Mouse (Mus musculus): Measurements from ENCODE around the gene Ppp2r5b. TPM values are rescaled to one million over a fixed set of nuclear protein-coding genes. Genes with fewer than 3 reads are reported as not detected.

Ppp2r5b gene
- polyA plus RNA-seq, 1 experiment: 38.1 TPM

Other genes starting within 250 kb of the Ppp2r5b start
- 0.05 TPM in 1 of 2 replicates, not detected in the other for gene Slc22a20, start 249.7 kb downstream of the Ppp2r5b start, polyA plus RNA-seq (2012; rRNA removed)
- gene Capn1, start 220.0 kb downstream of the Ppp2r5b start, polyA plus RNA-seq (2012; rRNA removed): 102 and 120 TPM in 2 replicates
- 76.7 and 86.7 TPM in 2 replicates for gene Syvn1, start 189.3 kb downstream of the Ppp2r5b start, polyA plus RNA-seq (2012; rRNA removed)
- gene Mrpl49, start 178.1 kb downstream of the Ppp2r5b start, polyA plus RNA-seq (2012; rRNA removed): 25.2 and 26.8 TPM in 2 replicates
- 1,267 and 1,718 TPM in 2 replicates for gene Fau, start 178.0 kb downstream of the Ppp2r5b start, polyA plus RNA-seq (2012; rRNA removed)
- gene Znhit2, start 174.7 kb downstream of the Ppp2r5b start, polyA plus RNA-seq (2012; rRNA removed): 34.9 and 42.3 TPM in 2 replicates
- 66.0 and 68.4 TPM in 2 replicates for gene Tm7sf2, start 167.5 kb downstream of the Ppp2r5b start, polyA plus RNA-seq (2012; rRNA removed)
- gene Vps51, start 158.6 kb downstream of the Ppp2r5b start, polyA plus RNA-seq (2012; rRNA removed): 77.1 and 79.7 TPM in 2 replicates
- gene Tmem262, start 155.8 kb downstream of the Ppp2r5b start, polyA plus RNA-seq (2012; rRNA removed): 0.37 and 0.38 TPM in 2 replicates
- 0.50 TPM in 1 of 2 replicates, not detected in the other for gene Gm28374, start 153.6 kb downstream of the Ppp2r5b start, polyA plus RNA-seq (2012; rRNA removed)
- gene Zfpl1, start 150.9 kb downstream of the Ppp2r5b start, polyA plus RNA-seq (2012; rRNA removed): 79.9 and 96.7 TPM in 2 replicates
- 11.6 and 15.7 TPM in 2 replicates for gene Cdca5, start 150.9 kb downstream of the Ppp2r5b start, polyA plus RNA-seq (2012; rRNA removed)
- 0.15 TPM in 1 of 2 replicates, not detected in the other for gene AC131692.1, start 141.5 kb downstream of the Ppp2r5b start, polyA plus RNA-seq (2012; rRNA removed)
- gene Naaladl1, start 130.1 kb downstream of the Ppp2r5b start, polyA plus RNA-seq (2012; rRNA removed): 1,535 and 1,726 TPM in 2 replicates
- 21.4 and 24.2 TPM in 2 replicates for gene Sac3d1, start 117.2 kb downstream of the Ppp2r5b start, polyA plus RNA-seq (2012; rRNA removed)
- 40.7 and 47.6 TPM in 2 replicates for gene Snx15, start 107.6 kb downstream of the Ppp2r5b start, polyA plus RNA-seq (2012; rRNA removed)
- gene Batf2, start 94.9 kb downstream of the Ppp2r5b start, polyA plus RNA-seq (2012; rRNA removed): 123 and 147 TPM in 2 replicates
- gene Arl2, start 94.3 kb downstream of the Ppp2r5b start, polyA plus RNA-seq (2012; rRNA removed): 68.6 and 69.0 TPM in 2 replicates
- 1.2 and 1.9 TPM in 2 replicates for gene Majin, start 51.5 kb downstream of the Ppp2r5b start, polyA plus RNA-seq (2012; rRNA removed)
- gene Gpha2, start 9.5 kb downstream of the Ppp2r5b start, polyA plus RNA-seq (2012; rRNA removed): 0.48 and 0.70 TPM in 2 replicates
- gene Atg2a, start 5.8 kb upstream of the Ppp2r5b start, polyA plus RNA-seq (2012; rRNA removed): 23.3 and 32.0 TPM in 2 replicates
- 142 and 291 TPM in 2 replicates for gene Ehd1, start 40.9 kb upstream of the Ppp2r5b start, polyA plus RNA-seq (2012; rRNA removed)
- 20.7 and 32.6 TPM in 2 replicates for gene Cdc42bpg, start 70.6 kb upstream of the Ppp2r5b start, polyA plus RNA-seq (2012; rRNA removed)
- gene Men1, start 99.1 kb upstream of the Ppp2r5b start, polyA plus RNA-seq (2012; rRNA removed): 35.5 and 40.5 TPM in 2 replicates
- gene Map4k2, start 105.3 kb upstream of the Ppp2r5b start, polyA plus RNA-seq (2012; rRNA removed): 40.8 and 64.0 TPM in 2 replicates
- gene Sf1, start 127.8 kb upstream of the Ppp2r5b start, polyA plus RNA-seq (2012; rRNA removed): 61.1 and 86.4 TPM in 2 replicates
- 7.9 and 10.2 TPM in 2 replicates for gene Pygm, start 148.5 kb upstream of the Ppp2r5b start, polyA plus RNA-seq (2012; rRNA removed)
- 41.0 and 41.9 TPM in 2 replicates for gene Rasgrp2, start 163.5 kb upstream of the Ppp2r5b start, polyA plus RNA-seq (2012; rRNA removed)
- gene Nrxn2, start 182.9 kb upstream of the Ppp2r5b start, polyA plus RNA-seq (2012; rRNA removed): 1.5 and 2.1 TPM in 2 replicates